Comparison of ENCODE assay signal across 8 mouse cellular contexts in genomic region chr10:43475376-43475775, GRCm38 (mm10). TPM values are rescaled to one million over a fixed set of nuclear protein-coding genes. Genes with fewer than 3 reads are reported as not detected.
DNase-seq lines count a peak whose midpoint lies in the region; ATAC-seq and TF ChIP-seq lines count a peak whose summit lies in the region.

No protein-coding gene starts in this region.

- DNase-seq in forebrain, postnatal 0 days = peak; percentile 52
- DNase-seq in forebrain, embryonic 11.5 days (ENCODE audit: low spot score) = no peak
- DNase-seq in lung, adult 2 months = no peak
- no peak for DNase-seq in lung, postnatal 25 days (ENCODE audit: low spot score)
- peak; percentile 72 for DNase-seq in R1 (ENCODE audit: low read depth, low spot score)
- peak; percentile 19 for DNase-seq in skeletal muscle tissue, adult 2 months (ENCODE audit: low read depth, low spot score)
- no peak for DNase-seq in ovary, postnatal 36 days (ENCODE audit: low spot score)

- H3K27me3 ChIP-seq in forebrain, postnatal 0 days (ENCODE audit: insufficient read depth, low read length) = no peaks in the 10 kb centered on the region
- H3K27me3 ChIP-seq in forebrain, embryonic 11.5 days (ENCODE audit: control insufficient read depth, insufficient read depth, low read length) = no peaks in the 10 kb centered on the region

- peak; percentile 56 for TF ChIP-seq CTCF in forebrain, postnatal 0 days (IDR thresholded peaks at IDR 0.05; ENCODE audit: low read depth)
- TF ChIP-seq CTCF in lung, adult 2 months (IDR thresholded peaks at IDR 0.05; ENCODE audit: insufficient read depth, low read length) = peak; percentile 24; the same call in 1 of the 2 replicates

- 69% methylated on average over 4 of the region's 4 CpGs for WGBS in forebrain, postnatal 0 days
- 59% methylated on average over 4 of the region's 4 CpGs for WGBS in forebrain, embryonic 11.5 days
- WGBS in lung, adult 2 months = 44% methylated on average over 4 of the region's 4 CpGs

- ATAC-seq in forebrain, postnatal 0 days = no peak
- ATAC-seq in forebrain, embryonic 11.5 days (replicated peaks; ENCODE audit: low FRiP score) = no peak
- ATAC-seq in granulocyte monocyte progenitor cell, adult 5-6 weeks (replicated peaks; ENCODE audit: poor library complexity, severe bottlenecking) = no peak

- no peak overlapping the region for H3K4me3 ChIP-seq in forebrain, postnatal 0 days (ENCODE audit: low read depth, low read length)
- H3K4me3 ChIP-seq in forebrain, embryonic 11.5 days (ENCODE audit: low read depth, low read length) = no peak overlapping the region
- no peak overlapping the region for H3K4me3 ChIP-seq in lung, adult 2 months (replicated peaks; ENCODE audit: extremely low read depth, low read depth, low read length)

- H3K27ac ChIP-seq in forebrain, postnatal 0 days (ENCODE audit: low read depth, low read length) = peak overlapping the region; percentile 42; the same call in 1 of the 2 replicates
- H3K27ac ChIP-seq in forebrain, embryonic 11.5 days (ENCODE audit: low read depth, low read length) = no peak overlapping the region

- no peaks in the 10 kb centered on the region for H3K36me3 ChIP-seq in forebrain, postnatal 0 days (ENCODE audit: insufficient read depth)
- no peaks in the 10 kb centered on the region for H3K36me3 ChIP-seq in forebrain, embryonic 11.5 days (ENCODE audit: control insufficient read depth, insufficient read depth, low read length)

- 0 out of 2 replicates have a peak, but pooled peaks cover 3% of the 10 kb centered on the region for H3K4me1 ChIP-seq in forebrain, postnatal 0 days (ENCODE audit: insufficient read depth)
- peaks cover 4% of the 10 kb centered on the region; the same call in 1 of the 2 replicates for H3K4me1 ChIP-seq in forebrain, embryonic 11.5 days (replicated peaks; ENCODE audit: control insufficient read depth, insufficient read depth, low read length)
- H3K4me1 ChIP-seq in lung, adult 2 months (ENCODE audit: control insufficient read depth, insufficient read depth, low read length) = peaks cover 3% of the 10 kb centered on the region; the same call in 1 of the 2 replicates

- no peak overlapping the region for H3K9ac ChIP-seq in forebrain, postnatal 0 days
- no peak overlapping the region for H3K9ac ChIP-seq in forebrain, embryonic 11.5 days (ENCODE audit: low read length)

- H3K9me3 ChIP-seq in forebrain, postnatal 0 days (ENCODE audit: low read length) = no peaks in the 10 kb centered on the region
- H3K9me3 ChIP-seq in forebrain, embryonic 11.5 days (ENCODE audit: control insufficient read depth, low read length) = no peaks in the 10 kb centered on the region

- H3K4me2 ChIP-seq in forebrain, postnatal 0 days (ENCODE audit: low read depth) = no peak overlapping the region
- no peak overlapping the region for H3K4me2 ChIP-seq in forebrain, embryonic 11.5 days (ENCODE audit: low read depth, low read length, severe bottlenecking)

- no peak for TF ChIP-seq POLR2A in lung, adult 2 months (IDR thresholded peaks at IDR 0.05; ENCODE audit: borderline replicate concordance, extremely low read depth, low read depth, low read length)

RNA-seq across cellular contexts. Expression of gene Bend3, which starts 3.3 kb away (rescaled TPM):
- total RNA-seq in forebrain, postnatal 0 days (2014; rRNA removed) = 8.5 and 11.1 TPM in 2 replicates
- polyA plus RNA-seq in forebrain, postnatal 0 days (2015; fragmentation: Nextera tagmentation; extraction: Ambion mirVana) = 2.0 and 2.2 TPM in 2 replicates
- 11.9 and 13.4 TPM in 2 replicates for polyA plus RNA-seq in forebrain, embryonic 11.5 days (2014; fragmentation: Nextera tagmentation; extraction: Ambion mirVana)
- polyA plus RNA-seq in lung, adult 2 months (2012; rRNA removed) = 3.1 and 4.0 TPM in 2 replicates
- 6.5 and 13.7 TPM in 2 replicates for total RNA-seq in granulocyte monocyte progenitor cell, adult 5-6 weeks (2014; fragmentation: Nextera tagmentation)
- 3.8 and 5.2 TPM in 2 replicates for total RNA-seq in granulocyte monocyte progenitor cell, adult 5-6 weeks (2017)

RNA-seq across cellular contexts. Expression of gene Gm9803, which starts 48.5 kb away (rescaled TPM):
- total RNA-seq in forebrain, postnatal 0 days (2014; rRNA removed) = 39.4 and 42.3 TPM in 2 replicates
- 16.4 and 23.1 TPM in 2 replicates for polyA plus RNA-seq in forebrain, postnatal 0 days (2015; fragmentation: Nextera tagmentation; extraction: Ambion mirVana)
- polyA plus RNA-seq in forebrain, embryonic 11.5 days (2014; fragmentation: Nextera tagmentation; extraction: Ambion mirVana) = 11.1 and 12.2 TPM in 2 replicates
- polyA plus RNA-seq in lung, adult 2 months (2012; rRNA removed) = 44.3 and 73.8 TPM in 2 replicates
- 4.8 and 4.9 TPM in 2 replicates for total RNA-seq in granulocyte monocyte progenitor cell, adult 5-6 weeks (2014; fragmentation: Nextera tagmentation)
- total RNA-seq in granulocyte monocyte progenitor cell, adult 5-6 weeks (2017) = 2.5 and 4.0 TPM in 2 replicates

Comparison
In these comparisons a context has a peak if more than half of its experiments do, and no peak if none do; other contexts are left out.
1. DNase-seq: peak in forebrain, postnatal 0 days (single experiment), R1 (single experiment) and skeletal muscle tissue, adult 2 months (single experiment); none in forebrain, embryonic 11.5 days (single experiment), lung, adult 2 months (single experiment), lung, postnatal 25 days (single experiment) and ovary, postnatal 36 days (single experiment).